Mouse (Mus musculus) retina, adult 2 months (tissue): Measurements from ENCODE around the gene H2al1d.
"Not testable (repeated sequence)": the region's sequence is repeated elsewhere in the genome, so short reads cannot be mapped to it uniquely, and the experiment has no call there.

ENCODE experiments used
- DNase-seq: peaks from one replicate; pipeline ENCODE4 v3.0.0-alpha.2; 2012; ENCODE audit warnings: low read depth, low spot score

The H2al1d gene

GRCm38 (mm10) chrX:11308524-11308923 is at the start of gene H2al1d:
Gene H2al1d, plus strand, starts transcription at chrX:11308824.
- not testable (repeated sequence) for DNase-seq

GRCm38 (mm10) chrX:11264918-11265317 is 43.7 kb upstream of the H2al1d start:
- DNase-seq: no peak

GRCm38 (mm10) chrX:11267791-11268190 is 40.8 kb upstream of the H2al1d start:
- no peak for DNase-seq

GRCm38 (mm10) chrX:11269074-11269473 is 39.5 kb upstream of the H2al1d start:
- no peak for DNase-seq

- DNase-seq: no peak
These were observed 35.4 kb upstream of the H2al1d start for GRCm38 (mm10) chrX:11273190-11273589.

GRCm38 (mm10) chrX:11277083-11277482 is 31.5 kb upstream of the H2al1d start:
- DNase-seq: no peak

- DNase-seq: no peak
These were observed 27.9 kb upstream of the H2al1d start for GRCm38 (mm10) chrX:11280741-11281140.

- no peak for DNase-seq
These were observed 20.2 kb upstream of the H2al1d start for GRCm38 (mm10) chrX:11288306-11288882.

- no peak for DNase-seq
These were observed 19.4 kb upstream of the H2al1d start for GRCm38 (mm10) chrX:11289244-11289643.

GRCm38 (mm10) chrX:11298957-11299356 is 9.7 kb upstream of the H2al1d start, which contains the start of gene H2al1a:
Gene H2al1a, plus strand, starts transcription at chrX:11299257.
- DNase-seq: not testable (repeated sequence)

GRCm38 (mm10) chrX:11302132-11302531 is 6.5 kb upstream of the H2al1d start, which contains the start of gene H2al1b:
Gene H2al1b, plus strand, starts transcription at chrX:11302432.
- not testable (repeated sequence) for DNase-seq

- not testable (repeated sequence) for DNase-seq
These were observed 3.3 kb upstream of the H2al1d start, which contains the start of gene H2al1c for GRCm38 (mm10) chrX:11305355-11305754. Gene H2al1c, plus strand, starts transcription at chrX:11305655.

GRCm38 (mm10) chrX:11311634-11312033 is 3.0 kb downstream of the H2al1d start, which contains the start of gene H2al1e:
Gene H2al1e, plus strand, starts transcription at chrX:11311934.
- not testable (repeated sequence) for DNase-seq

- DNase-seq: not testable (repeated sequence)
These were observed 6.2 kb downstream of the H2al1d start, which contains the start of gene H2al1f for GRCm38 (mm10) chrX:11314858-11315257. Gene H2al1f, plus strand, starts transcription at chrX:11315158.

- DNase-seq: not testable (repeated sequence)
These were observed 9.3 kb downstream of the H2al1d start, which contains the start of gene H2al1g for GRCm38 (mm10) chrX:11317956-11318355. Gene H2al1g, plus strand, starts transcription at chrX:11318256.

- not testable (repeated sequence) for DNase-seq
These were observed 12.6 kb downstream of the H2al1d start, which contains the start of gene H2al1h for GRCm38 (mm10) chrX:11321192-11321591. Gene H2al1h, plus strand, starts transcription at chrX:11321492.

- DNase-seq: not testable (repeated sequence)
These were observed 15.7 kb downstream of the H2al1d start, which contains the start of gene H2al1i for GRCm38 (mm10) chrX:11324359-11324758. Gene H2al1i, plus strand, starts transcription at chrX:11324659.

GRCm38 (mm10) chrX:11327522-11327921 is 18.9 kb downstream of the H2al1d start, which contains the start of gene H2al1j:
Gene H2al1j, plus strand, starts transcription at chrX:11327822.
- DNase-seq: not testable (repeated sequence)

- no peak for DNase-seq
These were observed 37.1 kb downstream of the H2al1d start for GRCm38 (mm10) chrX:11345762-11346161.

GRCm38 (mm10) chrX:11346756-11347155 is 38.1 kb downstream of the H2al1d start:
- DNase-seq: no peak
